Mouse (Mus musculus) B cell, adult 67 days (primary cell): ENCODE data around the gene Bend5. TPM values are rescaled to one million over a fixed set of nuclear protein-coding genes. Genes with fewer than 3 reads are reported as not detected.

Experiments
- total RNA-seq, 2 experiments: library from RNA; stranded (reverse); gene quantifications; 4 replicates each; pipeline ENCODE4 v1.2.4; 2023

The Bend5 gene
- 10 to 100 TPM; 87.4 to 88.9 TPM for total RNA-seq

GRCm38 (mm10) chr4:111414818-111415488, at the start of gene Bend5:
Bend5 (plus strand) TSS chr4:111415006.

